Mouse (Mus musculus) intestine, embryonic 14.5 days (tissue): ENCODE results near the gene Rnf5. TPM values are rescaled to one million over a fixed set of nuclear protein-coding genes. Genes with fewer than 3 reads are reported as not detected.
A peak's percentile ranks its signal among the peaks of the same experiment; 100 is the strongest.

ENCODE experiments used
- ATAC-seq: fragments of 200-750 bp; cut with Nextera tagmentation; replicated peaks from 2 replicates; pipeline ENCODE4 v1.8.0; 2017; ENCODE audit warnings: low read depth, moderate number of reproducible peaks, moderate TSS enrichment, moderate library complexity; ENCODE audit not compliant: low FRiP score, low TSS enrichment
- DNase-seq: peaks from one replicate; pipeline ENCODE4 v3.0.0-alpha.2; 2018; ENCODE audit warnings: low spot score
- H3K27ac ChIP-seq: fragments of 300-500 bp; sonication (generic); 2 replicates; pipeline ENCODE4 v1.5.1; 2014; ENCODE audit warnings: low read depth, mild to moderate bottlenecking, control low read depth
- H3K27me3 ChIP-seq: fragments of 300-500 bp; sonication (generic); replicated peaks from 2 replicates; pipeline ENCODE4 v1.6.1; 2014; ENCODE audit warnings: low read length, control low read depth; ENCODE audit not compliant: control insufficient read depth, insufficient read depth
- H3K36me3 ChIP-seq: fragments of 300-500 bp; sonication (generic); 2 replicates; pipeline ENCODE4 v1.6.1; 2014; ENCODE audit warnings: low read length, control low read depth; ENCODE audit not compliant: control insufficient read depth, insufficient read depth
- H3K4me1 ChIP-seq: fragments of 300-500 bp; sonication (generic); replicated peaks from 2 replicates; pipeline ENCODE4 v1.6.1; 2014; ENCODE audit warnings: low read length, control low read depth, mixed read lengths; ENCODE audit not compliant: control insufficient read depth, insufficient read depth
- H3K4me2 ChIP-seq: fragments of 300-500 bp; sonication (generic); 2 replicates; pipeline ENCODE4 v1.6.1; 2014; ENCODE audit warnings: low read length
- H3K4me3 ChIP-seq: fragments of 300-500 bp; sonication (generic); 2 replicates; pipeline ENCODE4 v1.5.1; 2014; ENCODE audit warnings: low read depth, low read length, control low read depth, mixed read lengths
- H3K9ac ChIP-seq: fragments of 300-500 bp; sonication (generic); 2 replicates; pipeline ENCODE4 v1.6.1; 2014; ENCODE audit warnings: mild to moderate bottlenecking, low read length
- H3K9me3 ChIP-seq: fragments of 300-500 bp; sonication (generic); 2 replicates; pipeline ENCODE4 v1.6.1; 2016; ENCODE audit warnings: low read length, control low read depth; ENCODE audit not compliant: control insufficient read depth
- WGBS: fragments of 180-500 bp; shearing (Covaris S2); extraction: QIAGEN DNeasy Blood & Tissue Kit; methylation state at CpG from one replicate; pipeline ENCODE4 v1.1.7; 2014; 5-methylcytosine and 5-hydroxymethylcytosine counted together
- polyA plus RNA-seq: library from polyadenylated mRNA; unstranded; fragments of >200 nt; fragmentation: Nextera tagmentation; extraction: Ambion mirVana; gene quantifications from 2 replicates; pipeline ENCODE4 v1.2.1, GENCODE M21; 2014

Gene Rnf5
- polyA plus RNA-seq, 1 experiment from 2014 or later = 110 TPM

GRCm38 (mm10) chr17:34587814-34588213 is 15.7 kb downstream of the Rnf5 start:
- no peaks in the 10 kb centered on the region for H3K27me3 ChIP-seq
- no peaks in the 10 kb centered on the region for H3K9me3 ChIP-seq
- peak overlapping the region; percentile 96 for H3K27ac ChIP-seq
- peak overlapping the region; percentile 74 for H3K4me3 ChIP-seq
- WGBS = 3% methylated on average over 19 of the region's 19 CpGs
- H3K36me3 ChIP-seq = no peaks in the 10 kb centered on the region
- H3K9ac ChIP-seq = peak overlapping the region; percentile 88
- peaks cover 47% of the 10 kb centered on the region for H3K4me1 ChIP-seq
- DNase-seq (no peak), ATAC-seq (no peak)
- peak overlapping the region; percentile 78 for H3K4me2 ChIP-seq

- H3K4me1 ChIP-seq = peaks cover 47% of the 10 kb centered on the region
- H3K27me3 ChIP-seq = no peaks in the 10 kb centered on the region
- H3K9me3 ChIP-seq = no peaks in the 10 kb centered on the region
- peak overlapping the region; percentile 88 for H3K9ac ChIP-seq
- DNase-seq = peak; percentile 99
- peak; percentile 82 for ATAC-seq
- H3K4me3 ChIP-seq = peak overlapping the region; percentile 74
- peak overlapping the region; percentile 96 for H3K27ac ChIP-seq
- peak overlapping the region; percentile 78 for H3K4me2 ChIP-seq
- H3K36me3 ChIP-seq = no peaks in the 10 kb centered on the region
- WGBS = under 1% methylated on average over 49 of the region's 50 CpGs
Observed at GRCm38 (mm10) chr17:34587423-34587811, 16.1 kb downstream of the Rnf5 start.

GRCm38 (mm10) chr17:34586796-34587422 is 16.6 kb downstream of the Rnf5 start:
- Histone ChIP-seq H3K4me1 (peaks cover 47% of the 10 kb centered on the region), H3K36me3 (no peaks in the 10 kb centered on the region), H3K9ac (peak overlapping the region; percentile 88), H3K4me3 (peak overlapping the region; percentile 74), H3K4me2 (peak overlapping the region; percentile 78), H3K27me3 (no peaks in the 10 kb centered on the region), H3K27ac (peak overlapping the region; percentile 96), H3K9me3 (no peaks in the 10 kb centered on the region)
- under 1% methylated on average over 38 of the region's 38 CpGs for WGBS
- DNase-seq (peak; percentile 90), ATAC-seq (peak; percentile 81)

GRCm38 (mm10) chr17:34585877-34586771 is 17.4 kb downstream of the Rnf5 start:
- Histone ChIP-seq H3K4me1 (peaks cover 42% of the 10 kb centered on the region), H3K36me3 (no peaks in the 10 kb centered on the region), H3K4me3 (peak overlapping the region; percentile 74), H3K9me3 (no peaks in the 10 kb centered on the region), H3K4me2 (peak overlapping the region; percentile 78), H3K9ac (peak overlapping the region; percentile 88), H3K27ac (peak overlapping the region; percentile 96), H3K27me3 (no peaks in the 10 kb centered on the region)
- 27% methylated on average over 32 of the region's 32 CpGs for WGBS
- peak; percentile 1; the same call in 1 of the 2 replicates for ATAC-seq
- DNase-seq = no peak

- Histone ChIP-seq H3K27me3 (no peaks in the 10 kb centered on the region), H3K4me2 (no peak overlapping the region), H3K4me3 (no peak overlapping the region), H3K4me1 (peaks cover 32% of the 10 kb centered on the region), H3K36me3 (no peaks in the 10 kb centered on the region), H3K9me3 (no peaks in the 10 kb centered on the region), H3K27ac (no peak overlapping the region), H3K9ac (no peak overlapping the region)
- DNase-seq (no peak), ATAC-seq (no peak)
- 89% methylated on average over 8 of the region's 8 CpGs for WGBS
Observed at GRCm38 (mm10) chr17:34585121-34585520, 18.4 kb downstream of the Rnf5 start.

- 87% methylated on average over 8 of the region's 8 CpGs for WGBS
- peaks cover 19% of the 10 kb centered on the region for H3K4me1 ChIP-seq
- no peak overlapping the region for H3K9ac ChIP-seq
- no peaks in the 10 kb centered on the region for H3K9me3 ChIP-seq
- H3K4me2 ChIP-seq = no peak overlapping the region
- no peak overlapping the region for H3K27ac ChIP-seq
- DNase-seq (no peak), ATAC-seq (no peak)
- H3K27me3 ChIP-seq = no peaks in the 10 kb centered on the region
- no peak overlapping the region for H3K4me3 ChIP-seq
- H3K36me3 ChIP-seq = no peaks in the 10 kb centered on the region
Observed at GRCm38 (mm10) chr17:34583819-34584218, 19.7 kb downstream of the Rnf5 start.

- H3K9me3 ChIP-seq = no peaks in the 10 kb centered on the region
- DNase-seq = no peak
- H3K4me1 ChIP-seq = peaks cover 15% of the 10 kb centered on the region
- H3K27ac ChIP-seq = no peak overlapping the region
- no peak overlapping the region for H3K4me2 ChIP-seq
- no peaks in the 10 kb centered on the region for H3K27me3 ChIP-seq
- H3K9ac ChIP-seq = no peak overlapping the region
- ATAC-seq = no peak
- 61% methylated on average over 7 of the region's 7 CpGs for WGBS
- H3K36me3 ChIP-seq = no peaks in the 10 kb centered on the region
- H3K4me3 ChIP-seq = no peak overlapping the region
Observed at GRCm38 (mm10) chr17:34583397-34583796, 20.1 kb downstream of the Rnf5 start.

GRCm38 (mm10) chr17:34582528-34582927 is 21.0 kb downstream of the Rnf5 start:
- H3K36me3 ChIP-seq = no peaks in the 10 kb centered on the region
- no peak overlapping the region for H3K4me2 ChIP-seq
- H3K9me3 ChIP-seq = no peaks in the 10 kb centered on the region
- ATAC-seq (no peak), DNase-seq (no peak)
- no peak overlapping the region for H3K9ac ChIP-seq
- no peaks in the 10 kb centered on the region for H3K27me3 ChIP-seq
- peaks cover 9% of the 10 kb centered on the region for H3K4me1 ChIP-seq
- H3K4me3 ChIP-seq = no peak overlapping the region
- no peak overlapping the region for H3K27ac ChIP-seq
- WGBS = 82% methylated on average over 12 of the region's 12 CpGs
